Mouse (Mus musculus) cerebellum, postnatal 36 days (tissue): ENCODE data around the gene Plxnd1.

Source experiments
- DNase-seq, 2 experiments: peaks; one replicate each; pipeline ENCODE4 v3.0.0; 2021 to 2022; ENCODE audit warnings: mixed read lengths in 2 of 2

Plxnd1 gene

DNA sequence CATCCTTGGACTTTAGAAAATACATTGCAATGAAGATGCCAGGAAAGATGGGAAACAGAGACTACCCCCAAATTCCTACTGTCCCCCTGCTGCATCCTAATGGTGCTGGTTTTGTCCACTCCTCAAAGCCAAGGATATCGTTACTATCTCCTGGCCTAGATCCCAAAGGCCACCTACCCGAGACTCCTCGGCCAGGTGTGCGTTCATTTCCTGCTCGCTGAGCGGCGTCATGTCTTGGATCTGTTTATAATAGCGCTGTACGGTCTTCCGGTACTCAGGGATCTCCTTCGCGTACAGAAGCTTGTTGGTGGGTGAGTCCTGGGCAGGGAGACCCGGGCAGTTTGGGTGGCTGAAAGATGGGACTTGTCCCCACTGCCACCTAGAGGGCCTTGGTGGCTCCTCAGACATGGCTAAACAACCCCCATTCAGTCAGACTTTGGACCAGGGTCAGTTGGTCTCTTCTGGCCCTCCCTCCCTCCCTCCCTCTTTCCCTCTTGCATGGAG is 38.3 kb downstream of the Plxnd1 start:
- DNase-seq = no peak

DNA sequence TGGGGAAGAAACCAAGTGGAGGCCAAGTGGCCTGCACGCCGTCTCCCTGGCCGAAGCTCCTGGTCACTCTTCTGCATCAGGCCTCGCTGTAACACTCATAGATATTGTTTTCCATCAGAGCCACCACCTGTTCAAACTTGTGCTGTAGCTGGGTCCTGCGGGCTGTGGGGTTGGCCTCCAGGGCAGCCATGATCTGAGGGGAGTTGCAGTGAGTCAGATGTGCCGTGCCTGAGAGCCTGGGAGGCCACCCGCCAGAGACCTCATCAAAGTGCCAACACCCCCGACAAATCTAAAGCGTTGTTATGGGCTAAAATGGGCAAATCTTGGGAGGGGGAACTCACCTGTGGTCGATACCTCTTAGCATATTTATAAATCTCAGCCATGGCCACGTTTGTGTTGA is 39.1 kb downstream of the Plxnd1 start:
- DNase-seq = no peak

DNA sequence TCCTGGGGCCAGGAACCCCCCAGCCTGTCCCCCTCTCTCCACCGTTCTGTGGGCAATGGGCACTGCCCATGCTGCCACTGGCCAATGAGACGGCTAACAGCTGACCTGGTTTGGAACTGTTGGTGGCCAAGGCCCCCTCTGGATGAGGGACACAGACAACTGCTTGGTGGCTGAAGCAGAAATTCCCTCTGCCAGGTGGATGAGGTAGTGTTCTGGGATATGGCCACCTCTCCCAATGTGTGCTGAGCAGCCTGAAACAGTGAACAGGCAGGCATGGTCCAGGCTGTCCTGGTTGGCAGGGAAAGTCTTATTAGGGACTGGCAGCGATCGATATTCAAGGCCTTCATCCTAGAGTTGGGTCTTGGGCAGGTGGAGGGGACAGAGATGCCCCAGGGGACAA is 39.6 kb downstream of the Plxnd1 start:
- peak; percentile 59 to 63 for DNase-seq

DNA sequence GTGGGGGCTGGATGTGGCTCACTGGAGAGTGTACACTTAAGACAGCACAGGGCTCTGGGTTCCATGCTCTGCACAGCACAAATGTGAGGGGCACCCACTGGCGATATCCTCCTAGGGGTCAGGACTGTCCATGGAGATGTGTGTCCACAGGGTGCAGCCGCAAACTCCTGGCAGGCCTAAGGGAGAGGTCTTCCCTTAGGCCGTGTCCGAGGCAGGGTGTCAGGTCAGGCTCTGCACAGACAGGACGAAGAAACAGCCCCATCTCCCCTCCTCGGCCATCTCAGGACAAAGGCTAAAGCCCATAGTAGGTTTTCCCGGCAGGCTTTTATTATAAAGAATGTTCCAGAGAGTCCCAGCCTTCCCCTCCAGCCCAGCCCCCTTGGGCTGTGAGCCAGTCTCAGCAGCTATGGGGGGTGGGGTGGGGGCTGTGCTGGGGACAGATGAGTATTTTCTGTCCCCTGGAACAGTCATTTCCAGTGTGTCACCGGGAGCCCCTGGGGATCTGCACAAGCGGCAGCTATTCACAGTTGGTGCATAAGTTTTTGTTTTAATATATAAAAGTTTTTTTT is 40.2 kb downstream of the Plxnd1 start:
- no peak for DNase-seq

DNA sequence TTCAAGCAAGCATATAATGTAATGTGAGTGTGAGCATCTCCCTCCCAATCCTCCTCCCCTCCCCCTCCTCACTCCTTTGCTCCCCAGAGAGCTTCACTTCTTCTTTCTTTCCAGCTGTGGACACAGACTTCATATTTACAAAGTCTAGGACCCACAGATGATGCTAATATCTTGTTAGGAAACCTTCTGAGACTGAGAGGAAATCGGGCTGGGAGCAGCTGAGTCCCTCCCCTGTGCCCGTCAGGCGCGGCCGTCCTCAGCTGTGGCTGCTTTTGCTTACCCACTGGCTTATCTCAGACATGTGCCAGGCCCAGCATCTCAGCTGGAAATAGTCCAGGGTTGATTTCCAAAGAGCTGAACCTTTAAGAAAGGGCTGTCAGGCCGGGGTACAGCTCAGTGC is 48.4 kb downstream of the Plxnd1 start:
- no peak for DNase-seq

DNA sequence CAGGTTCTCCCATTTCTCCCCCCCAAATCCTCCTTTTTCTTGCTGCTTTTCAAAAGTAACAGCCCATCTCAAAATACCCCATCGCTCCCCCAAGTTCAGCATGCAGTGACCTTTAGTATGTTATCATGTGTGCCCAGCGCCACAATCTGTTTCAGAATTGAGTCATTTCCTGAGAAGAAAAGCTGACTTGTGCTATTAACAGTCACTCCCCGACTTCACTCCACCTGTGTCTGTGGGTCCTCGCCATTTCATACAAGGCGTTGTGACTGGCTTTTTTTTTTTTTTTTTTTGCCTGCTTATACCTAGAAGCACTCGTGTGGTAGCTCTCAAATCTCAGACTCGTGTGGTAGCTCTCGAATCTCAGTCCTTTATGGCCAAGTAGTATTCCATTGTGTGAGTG is 49.2 kb downstream of the Plxnd1 start:
- DNase-seq = no peak

DNA sequence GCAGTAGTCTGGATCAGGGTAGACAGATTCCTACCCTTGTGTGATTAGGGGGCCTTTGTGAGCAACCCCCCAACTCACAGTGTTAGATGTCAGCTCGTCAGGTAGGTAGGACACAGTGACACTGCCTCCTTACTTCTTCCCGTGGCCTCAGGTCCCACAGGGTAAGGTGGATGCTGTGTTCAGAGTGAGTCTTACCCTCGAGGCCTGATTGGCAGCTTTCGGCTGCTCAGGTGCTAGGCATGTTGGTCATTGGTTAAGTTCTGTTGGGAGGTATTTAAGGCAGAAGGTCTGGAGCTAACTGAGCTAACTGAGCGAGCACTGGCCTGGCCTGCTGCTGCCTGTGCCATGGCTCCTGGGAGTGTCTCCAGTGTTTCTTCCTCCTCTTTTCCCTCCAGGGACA is 50.2 kb downstream of the Plxnd1 start, which contains the start of gene H1foo:
Gene H1foo (plus strand): TSS at position 301 of the 400 bp plus-strand sequence.
- no peak for DNase-seq

DNA sequence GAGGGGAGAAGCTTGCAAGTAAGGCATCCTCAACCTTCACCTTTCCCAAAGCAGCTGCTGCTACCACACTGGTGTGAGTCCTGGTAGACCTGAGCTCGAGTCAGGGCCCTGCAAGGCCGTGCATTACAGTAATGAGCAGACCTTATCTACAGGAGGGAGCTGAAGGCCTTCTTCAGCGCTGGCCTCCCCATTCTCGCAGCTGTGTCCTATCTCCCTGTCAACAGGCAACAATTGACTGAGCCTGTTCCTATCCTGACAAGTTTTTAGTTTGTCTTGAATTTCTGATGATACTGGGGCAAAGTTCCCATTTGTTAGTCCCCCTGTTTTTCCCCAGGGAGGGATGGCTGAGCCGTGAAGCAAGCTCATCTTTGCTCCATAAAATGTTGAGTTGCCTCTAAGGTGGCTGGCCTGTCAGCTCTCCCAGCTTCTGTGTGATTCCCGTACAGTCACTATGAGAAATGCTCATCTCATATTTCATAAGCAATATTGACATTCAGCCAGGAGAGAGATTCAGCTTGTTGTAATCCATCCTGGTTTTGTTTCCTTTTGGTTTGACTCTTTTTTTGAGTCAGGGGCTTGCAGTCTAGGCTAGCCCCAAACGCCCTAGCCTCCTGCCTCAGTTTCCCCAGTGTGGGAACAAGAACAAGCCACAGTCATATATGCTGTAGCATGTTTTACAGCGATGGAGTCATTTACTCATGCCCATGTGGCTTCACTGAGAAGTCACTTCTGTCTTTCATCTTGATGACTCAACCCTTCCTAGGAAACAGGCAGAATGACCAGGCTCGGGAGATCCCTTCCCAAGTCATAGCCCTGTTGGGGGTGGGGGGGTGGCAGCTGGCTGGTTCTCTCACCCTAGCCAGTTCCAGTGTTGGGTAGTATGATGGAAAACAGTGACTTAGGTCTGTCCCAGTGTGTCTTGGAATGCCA is 51.0 kb downstream of the Plxnd1 start:
- DNase-seq = no peak

DNA sequence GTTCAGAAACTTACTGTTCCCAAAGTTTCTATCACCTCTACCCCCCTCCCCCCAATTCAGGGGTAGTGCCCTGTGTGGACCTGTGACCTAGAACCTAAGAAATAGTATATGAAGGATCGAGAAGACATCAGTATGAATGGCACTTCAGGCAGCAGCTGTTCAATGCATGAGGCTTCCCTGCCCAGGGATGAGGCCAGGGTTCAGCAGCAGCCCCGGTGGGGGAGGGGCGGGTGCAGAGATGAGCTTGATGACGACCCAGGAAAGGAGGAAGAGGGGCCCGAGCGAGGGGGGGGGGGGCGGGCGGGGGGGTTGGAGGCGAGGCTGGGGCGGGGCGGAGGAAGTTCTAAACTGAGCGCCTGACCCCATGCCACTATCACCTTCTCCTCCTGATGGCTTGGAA is 53.7 kb downstream of the Plxnd1 start:
- DNase-seq = no peak

DNA sequence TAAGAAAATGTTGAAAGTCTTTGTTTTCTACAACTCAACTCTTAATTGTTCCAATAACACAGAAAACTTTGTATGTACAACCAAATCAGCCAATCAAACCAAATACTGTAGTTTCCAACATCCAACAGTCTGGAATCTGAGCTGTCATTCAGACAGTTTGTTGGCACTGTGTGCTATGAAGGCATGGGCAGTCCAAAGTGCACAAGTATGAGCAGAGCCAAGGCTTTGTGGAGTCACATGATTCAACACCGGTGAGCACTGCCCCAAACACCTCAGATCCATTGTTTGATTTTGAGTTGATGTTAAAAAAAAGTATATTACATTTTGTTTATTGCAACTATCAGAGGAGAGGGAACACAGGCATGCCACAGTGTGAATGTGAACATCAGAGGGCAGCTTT is 54.2 kb downstream of the Plxnd1 start:
- DNase-seq = no peak

DNA sequence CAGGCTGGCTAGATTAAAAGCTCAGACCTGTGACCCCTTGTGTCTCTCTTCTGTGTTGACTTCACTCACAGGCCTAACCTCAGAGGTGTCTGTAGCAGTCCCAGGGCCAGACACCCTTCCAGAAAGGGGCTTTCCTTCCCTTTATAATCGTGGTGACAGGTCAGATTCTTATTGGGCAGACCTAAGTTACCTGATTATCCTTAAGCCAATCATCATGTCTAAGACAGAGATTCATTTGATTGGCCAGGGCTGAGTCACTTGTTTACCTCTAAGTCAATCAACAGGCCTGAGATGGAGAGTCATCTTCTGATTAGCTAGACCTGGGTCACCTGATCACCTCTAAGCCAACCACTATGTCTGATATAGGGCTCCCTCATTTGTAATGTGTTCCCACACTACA is 56.0 kb downstream of the Plxnd1 start:
- DNase-seq = no peak

DNA sequence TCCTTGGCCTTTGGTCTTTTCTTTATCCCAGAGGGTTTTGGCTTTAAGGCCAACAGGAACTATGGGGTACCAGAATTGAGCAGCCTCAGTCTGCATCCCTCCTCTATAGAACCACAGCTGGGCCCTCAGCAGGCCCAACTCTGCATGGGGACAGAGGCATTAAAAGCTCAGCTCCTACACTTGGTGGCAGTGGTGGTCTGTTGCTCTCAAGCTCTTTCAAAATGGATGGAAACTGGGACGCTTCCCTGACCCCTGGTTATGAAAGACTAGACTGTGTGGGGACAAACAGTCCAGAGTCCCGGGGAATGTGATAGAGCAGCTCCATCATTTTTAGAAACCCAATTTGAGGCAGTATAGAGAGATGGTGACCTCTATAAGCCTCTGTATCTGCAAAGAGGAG is 56.8 kb downstream of the Plxnd1 start:
- DNase-seq = no peak

DNA sequence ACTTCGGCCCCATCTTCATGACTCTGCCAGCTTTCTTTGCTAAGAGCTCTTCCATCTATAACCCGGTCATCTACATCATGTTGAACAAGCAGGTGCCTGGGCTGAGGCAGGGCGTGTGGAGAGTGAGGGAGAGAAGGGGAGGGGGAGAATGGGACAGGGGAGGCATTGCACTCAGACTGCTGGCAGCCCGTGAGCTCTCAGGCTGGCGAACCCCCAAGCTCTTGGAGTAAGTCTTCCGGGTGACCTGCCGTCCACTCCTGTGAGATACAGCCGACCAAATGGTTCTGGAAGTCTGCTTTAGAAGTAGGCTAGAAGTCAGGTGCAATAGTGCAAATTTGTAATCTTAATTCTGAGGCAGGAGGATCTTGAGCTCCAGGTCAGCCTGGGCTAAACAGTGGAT is 59.3 kb downstream of the Plxnd1 start:
- DNase-seq = no peak

DNA sequence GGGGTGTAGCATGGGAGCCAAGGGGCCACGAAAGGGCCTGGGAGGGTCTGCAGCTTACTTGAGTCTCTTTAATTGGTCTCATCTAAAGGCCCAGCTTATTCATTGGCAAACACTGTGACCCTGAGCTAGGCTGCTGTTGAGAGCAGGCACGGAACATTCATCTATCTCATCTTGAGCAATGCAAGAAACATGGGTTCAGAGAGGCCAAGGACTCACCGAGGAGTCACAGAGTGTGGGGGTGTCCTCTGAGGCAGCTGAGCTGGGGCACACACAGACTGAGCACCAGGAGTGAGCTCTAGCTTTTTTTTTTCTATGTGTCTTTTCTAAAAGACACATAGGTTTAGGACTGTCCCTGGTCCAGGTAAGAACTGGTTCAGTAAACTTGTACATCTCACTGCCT is 62.4 kb downstream of the Plxnd1 start:
- DNase-seq = no peak

DNA sequence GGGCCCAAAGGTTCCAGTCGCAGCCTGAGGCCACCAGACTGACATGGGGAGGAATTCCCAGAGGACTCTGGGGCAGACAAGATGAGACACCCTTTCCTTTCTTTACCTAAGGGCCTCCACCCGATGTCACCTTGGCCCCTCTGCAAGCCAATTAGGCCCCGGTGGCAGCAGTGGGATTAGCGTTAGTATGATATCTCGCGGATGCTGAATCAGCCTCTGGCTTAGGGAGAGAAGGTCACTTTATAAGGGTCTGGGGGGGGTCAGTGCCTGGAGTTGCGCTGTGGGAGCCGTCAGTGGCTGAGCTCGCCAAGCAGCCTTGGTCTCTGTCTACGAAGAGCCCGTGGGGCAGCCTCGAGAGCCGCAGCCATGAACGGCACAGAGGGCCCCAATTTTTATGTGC is 63.2 kb downstream of the Plxnd1 start, which contains the start of gene Rho:
Gene Rho (plus strand): TSS at position 110 of the 400 bp plus-strand sequence.
- no peak for DNase-seq

DNA sequence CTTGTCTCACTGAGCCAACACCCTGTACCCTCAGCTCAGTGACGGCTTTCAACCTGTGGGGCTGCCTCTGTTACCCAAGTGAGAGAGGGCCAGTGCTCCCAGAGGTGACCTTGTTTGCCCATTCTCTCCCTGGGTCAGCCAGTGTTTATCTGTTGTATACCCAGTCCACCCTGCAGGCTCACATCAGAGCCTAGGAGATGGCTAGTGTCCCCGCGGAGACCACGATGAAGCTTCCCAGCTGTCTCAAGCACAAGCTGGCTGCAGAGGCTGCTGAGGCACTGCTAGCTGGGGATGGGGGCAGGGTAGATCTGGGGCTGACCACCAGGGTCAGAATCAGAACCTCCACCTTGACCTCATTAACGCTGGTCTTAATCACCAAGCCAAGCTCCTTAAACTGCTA is 64.8 kb downstream of the Plxnd1 start:
- no peak for DNase-seq

DNA sequence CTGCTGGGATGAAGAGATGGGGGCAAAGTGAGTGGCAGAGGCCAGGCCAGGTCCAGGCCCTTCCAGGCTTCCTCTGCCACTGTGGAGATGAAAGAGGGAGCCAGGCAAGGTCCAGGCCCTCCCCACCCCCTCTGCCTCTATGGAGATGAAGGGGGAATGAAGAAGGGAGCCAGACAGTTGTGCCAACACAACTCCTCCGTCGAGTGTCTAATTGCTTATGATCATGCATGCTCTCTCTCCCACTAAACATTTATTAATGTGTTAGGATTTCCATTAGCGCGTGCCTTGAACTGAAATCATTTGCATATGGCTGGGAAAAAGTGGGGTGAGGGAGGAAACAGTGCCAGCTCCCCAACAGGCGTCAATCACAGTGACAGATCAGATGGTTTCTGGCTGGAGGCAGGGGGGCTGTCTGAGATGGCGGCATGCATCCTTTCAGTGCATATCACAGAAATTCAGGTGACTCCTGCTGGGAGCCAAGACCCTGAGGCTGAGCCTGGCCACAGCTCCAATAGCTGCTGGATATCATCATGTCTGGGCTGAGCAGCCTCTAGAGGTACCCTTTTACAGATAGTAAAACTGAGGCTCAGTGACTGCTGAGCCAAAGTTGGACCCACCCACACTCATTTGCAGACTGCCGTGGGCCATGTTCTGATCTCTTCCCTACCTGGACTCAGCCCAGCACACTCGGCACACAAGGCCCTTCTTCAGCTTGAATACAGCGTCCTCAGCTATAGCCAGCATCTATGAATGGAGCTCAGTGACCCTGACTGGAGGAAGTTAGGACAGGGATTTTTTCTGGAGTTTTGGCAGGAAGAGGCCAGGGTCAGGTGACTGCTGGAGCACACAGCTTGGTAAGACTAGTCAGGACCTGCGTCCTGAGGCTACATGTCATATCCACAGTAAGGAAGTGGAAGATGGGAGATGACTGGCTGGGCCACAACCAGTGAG is 67.2 kb downstream of the Plxnd1 start:
- DNase-seq = no peak

DNA sequence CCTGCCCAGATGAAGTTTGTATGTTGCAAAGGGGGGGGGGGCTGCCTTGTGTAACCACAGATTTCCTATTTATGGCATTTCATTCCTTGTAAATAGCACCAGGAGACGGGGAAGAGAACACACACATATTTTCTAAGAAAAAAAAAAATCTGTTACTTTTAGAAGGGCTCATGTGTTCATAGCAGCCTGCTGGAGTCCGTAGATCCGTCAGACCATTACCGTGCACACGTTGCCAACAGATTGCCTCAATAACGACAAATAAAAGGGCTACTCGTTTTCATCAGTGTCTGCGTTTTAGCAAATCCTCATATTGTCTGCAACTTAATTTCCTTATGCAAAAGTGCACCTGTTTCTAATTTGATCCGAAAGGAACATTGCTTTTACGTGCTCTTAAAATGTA is 68.4 kb downstream of the Plxnd1 start:
- no peak for DNase-seq

DNA sequence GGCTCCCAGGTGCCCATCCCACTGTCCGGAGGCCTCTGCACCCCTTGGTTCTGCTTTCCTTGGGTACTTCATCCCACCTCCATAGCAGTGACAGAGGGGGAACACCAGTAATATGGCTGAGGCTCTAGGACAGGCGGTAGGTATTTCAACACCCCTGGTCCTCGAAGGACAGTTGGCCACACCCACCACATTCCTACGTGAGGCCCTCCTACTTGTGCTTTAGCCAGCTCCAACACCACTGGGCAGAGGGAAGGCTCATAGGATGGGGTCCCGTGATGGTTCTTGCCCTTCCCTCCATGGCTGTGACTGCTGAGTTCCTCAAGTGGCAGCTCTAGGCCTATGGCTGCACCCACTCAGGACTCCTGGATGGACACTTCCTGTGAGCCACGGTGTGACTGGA is 70.0 kb downstream of the Plxnd1 start:
- DNase-seq = no peak

DNA sequence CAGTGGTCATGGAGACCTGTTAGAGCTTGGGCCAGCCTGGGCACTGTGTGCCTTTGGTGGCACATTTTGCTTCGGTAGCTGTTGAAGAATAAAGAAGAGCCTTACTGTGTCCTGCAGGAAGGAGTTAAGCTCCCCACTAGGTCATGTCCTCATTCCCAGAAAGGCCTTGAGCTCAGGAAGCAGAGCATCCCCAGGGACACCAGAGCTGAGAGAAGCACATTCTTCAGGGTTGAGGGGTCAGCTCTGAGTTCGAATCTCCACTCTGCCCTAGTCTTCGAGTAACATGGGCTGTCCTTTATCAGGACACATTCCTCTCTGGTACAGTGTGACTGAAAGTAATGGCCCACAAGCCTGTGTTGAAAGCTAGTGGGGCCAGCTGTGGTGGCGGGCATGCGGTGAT is 74.9 kb downstream of the Plxnd1 start:
- no peak for DNase-seq

DNA sequence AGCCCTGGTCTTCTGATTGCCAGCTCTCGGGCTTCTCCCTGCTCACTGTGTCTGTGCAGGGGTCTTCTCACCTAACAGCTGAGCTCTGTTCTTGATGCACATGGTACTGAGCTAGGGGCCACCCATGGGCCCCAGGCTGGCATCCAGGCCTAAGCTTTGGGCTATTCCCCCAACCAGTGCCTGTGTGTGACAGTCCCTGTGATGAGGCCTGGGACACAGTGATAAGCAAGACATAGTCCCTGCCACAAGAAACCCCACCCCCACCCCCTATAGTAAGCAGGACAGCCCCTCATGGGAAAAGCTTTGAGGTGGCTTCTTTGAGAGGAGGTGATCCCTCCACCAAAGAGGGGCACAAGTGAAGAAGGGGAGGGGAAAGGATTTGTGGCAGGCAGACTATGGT is 76.2 kb downstream of the Plxnd1 start:
- no peak for DNase-seq

DNA sequence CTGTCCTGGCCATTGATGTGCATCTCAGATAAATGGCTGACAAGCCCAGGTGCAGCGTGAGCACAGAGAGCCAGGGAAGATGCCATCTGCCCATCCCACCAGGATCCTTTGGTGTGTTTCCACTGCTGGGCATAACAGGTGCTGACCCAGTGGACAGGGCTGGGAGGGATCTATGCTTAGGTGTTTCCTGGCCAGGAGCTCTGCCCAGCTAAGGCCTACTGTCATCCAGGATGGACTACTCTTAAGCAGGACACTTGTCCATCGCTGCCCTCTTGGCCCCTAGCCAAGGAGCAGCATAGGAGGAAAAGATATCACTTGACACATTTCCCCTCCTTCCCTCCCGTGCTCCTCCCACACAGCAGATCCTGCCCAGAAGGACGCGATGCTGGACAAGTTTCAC is 78.2 kb downstream of the Plxnd1 start:
- DNase-seq = peak; percentile 42 to 51
